Mouse (Mus musculus) liver, embryonic 14.5 days (tissue): ENCODE measurements around the gene Hcn4.

ENCODE experiments used
- CTCF ChIP-seq: IDR thresholded peaks from 2 replicates; pipeline ENCODE4 v1.5.1; 2016; ENCODE audit warnings: antibody characterized with exemption, low read depth, control low read depth
- EP300 ChIP-seq: IDR thresholded peaks from 2 replicates; pipeline ENCODE4 v1.6.1; 2016; ENCODE audit warnings: antibody characterized with exemption, low read depth

GRCm38 (mm10) chr9:58875439-58875838 is 52.2 kb downstream of the Hcn4 start:
- TF ChIP-seq EP300 (no peak), CTCF (no peak)
